Mouse (Mus musculus) megakaryocyte, embryonic 14.5 days (primary cell): ENCODE data around the gene Lrrc1. TPM values are rescaled to one million over a fixed set of nuclear protein-coding genes. Genes with fewer than 3 reads are reported as not detected.
A peak's percentile ranks its signal among the peaks of the same experiment; 100 is the strongest.
"Not testable (repeated sequence)": the region's sequence is repeated elsewhere in the genome, so short reads cannot be mapped to it uniquely, and the experiment has no call there.

Experiments used
- H3K27me3 ChIP-seq: replicated peaks from 2 replicates; pipeline ENCODE3; 2012; ENCODE audit warnings: inconsistent platforms
- H3K36me3 ChIP-seq: replicated peaks from 2 replicates; pipeline ENCODE3; 2012; ENCODE audit warnings: low read length, inconsistent platforms, mixed read lengths
- H3K4me1 ChIP-seq: 2 replicates; pipeline ENCODE4 v1.6.1; 2012; ENCODE audit warnings: inconsistent platforms
- H3K4me3 ChIP-seq: replicated peaks from 2 replicates; pipeline ENCODE3; 2012; ENCODE audit warnings: moderate library complexity, mild to moderate bottlenecking, inconsistent platforms
- H3K9me3 ChIP-seq: 2 replicates; pipeline ENCODE4 v1.6.1; 2012; ENCODE audit warnings: inconsistent platforms
- FLI1 ChIP-seq: IDR thresholded peaks from 2 replicates; pipeline ENCODE4 v1.6.1; 2012; ENCODE audit warnings: low read length, inconsistent platforms, mixed read lengths
- GATA1 ChIP-seq: IDR thresholded peaks from 3 replicates; pipeline ENCODE4 v1.6.1; 2012; ENCODE audit warnings: mixed read lengths, low read length, inconsistent platforms, borderline replicate concordance
- polyA plus RNA-seq: library from polyadenylated mRNA; stranded (reverse); fragments of >175 nt; gene quantifications from 2 replicates; pipeline ENCODE4 v1.2.3, GENCODE M21; 2012; ENCODE audit warnings: low replicate concordance; ENCODE audit not compliant: insufficient read depth

Lrrc1 gene
- polyA plus RNA-seq, 1 experiment: 9.3 TPM

- no peak overlapping the region for H3K4me3 ChIP-seq
- no peaks in the 10 kb centered on the region for H3K36me3 ChIP-seq
- TF ChIP-seq FLI1: no peak
- no peak for TF ChIP-seq GATA1
- H3K9me3 ChIP-seq: 0 out of 2 replicates have a peak, but pooled peaks cover 4% of the 10 kb centered on the region
- H3K4me1 ChIP-seq: no peaks in the 10 kb centered on the region
- no peaks in the 10 kb centered on the region for H3K27me3 ChIP-seq
Measured at GRCm38 (mm10) chr9:77576320-77576719, 31.6 kb upstream of the Lrrc1 start.

- not testable (repeated sequence) for H3K4me1 ChIP-seq, H3K27me3 ChIP-seq, H3K9me3 ChIP-seq, H3K4me3 ChIP-seq, H3K36me3 ChIP-seq
Measured at GRCm38 (mm10) chr9:77574996-77575395, 30.3 kb upstream of the Lrrc1 start.

GRCm38 (mm10) chr9:77571851-77572250, 27.2 kb upstream of the Lrrc1 start:
- TF ChIP-seq GATA1 (no peak), FLI1 (no peak)
- Histone ChIP-seq H3K36me3 (no peaks in the 10 kb centered on the region), H3K9me3 (0 out of 2 replicates have a peak, but pooled peaks cover 5% of the 10 kb centered on the region), H3K4me3 (no peak overlapping the region), H3K27me3 (no peaks in the 10 kb centered on the region), H3K4me1 (no peaks in the 10 kb centered on the region)

- Histone ChIP-seq H3K4me1 (no peaks in the 10 kb centered on the region), H3K9me3 (0 out of 2 replicates have a peak, but pooled peaks cover 5% of the 10 kb centered on the region), H3K36me3 (no peaks in the 10 kb centered on the region), H3K4me3 (no peak overlapping the region), H3K27me3 (no peaks in the 10 kb centered on the region)
- TF ChIP-seq FLI1 (no peak), GATA1 (no peak)
Measured at GRCm38 (mm10) chr9:77568789-77569506, 24.3 kb upstream of the Lrrc1 start.

- no peak overlapping the region for H3K4me3 ChIP-seq
- H3K9me3 ChIP-seq: peaks cover 30% of the 10 kb centered on the region
- no peaks in the 10 kb centered on the region for H3K36me3 ChIP-seq
- peaks cover 4% of the 10 kb centered on the region; the same call in 1 of the 2 replicates for H3K4me1 ChIP-seq
- no peaks in the 10 kb centered on the region for H3K27me3 ChIP-seq
- TF ChIP-seq FLI1 (no peak), GATA1 (no peak)
Measured at GRCm38 (mm10) chr9:77561827-77562226, 17.2 kb upstream of the Lrrc1 start.

- Histone ChIP-seq H3K4me3 (no peak overlapping the region), H3K4me1 (peaks cover 4% of the 10 kb centered on the region; the same call in 1 of the 2 replicates), H3K9me3 (peaks cover 26% of the 10 kb centered on the region), H3K27me3 (no peaks in the 10 kb centered on the region), H3K36me3 (no peaks in the 10 kb centered on the region)
- TF ChIP-seq GATA1 (no peak), FLI1 (no peak)
Measured at GRCm38 (mm10) chr9:77557963-77558362, 13.3 kb upstream of the Lrrc1 start.

- H3K9me3 ChIP-seq: peaks cover 20% of the 10 kb centered on the region
- no peaks in the 10 kb centered on the region for H3K27me3 ChIP-seq
- H3K4me1 ChIP-seq: peaks cover 4% of the 10 kb centered on the region; the same call in 1 of the 2 replicates
- H3K4me3 ChIP-seq: no peak overlapping the region
- TF ChIP-seq FLI1 (no peak), GATA1 (no peak)
- no peaks in the 10 kb centered on the region for H3K36me3 ChIP-seq
Measured at GRCm38 (mm10) chr9:77557181-77557580, 12.5 kb upstream of the Lrrc1 start.

- TF ChIP-seq GATA1: no peak
- TF ChIP-seq FLI1: no peak
- Histone ChIP-seq H3K9me3 (peaks cover 13% of the 10 kb centered on the region), H3K27me3 (peaks cover 1% of the 10 kb centered on the region), H3K4me1 (peaks cover 4% of the 10 kb centered on the region), H3K4me3 (no peak overlapping the region), H3K36me3 (no peaks in the 10 kb centered on the region)
Measured at GRCm38 (mm10) chr9:77556435-77556834, 11.8 kb upstream of the Lrrc1 start.

- H3K27me3 ChIP-seq: peaks cover 3% of the 10 kb centered on the region
- no peak for TF ChIP-seq FLI1
- no peak for TF ChIP-seq GATA1
- H3K4me3 ChIP-seq: no peak overlapping the region
- no peaks in the 10 kb centered on the region for H3K36me3 ChIP-seq
- 0 out of 2 replicates have a peak, but pooled peaks cover 5% of the 10 kb centered on the region for H3K9me3 ChIP-seq
- peaks cover 10% of the 10 kb centered on the region for H3K4me1 ChIP-seq
Measured at GRCm38 (mm10) chr9:77553465-77553864, 8.8 kb upstream of the Lrrc1 start.

- Histone ChIP-seq H3K27me3 (peaks cover 9% of the 10 kb centered on the region), H3K36me3 (no peaks in the 10 kb centered on the region), H3K9me3 (0 out of 2 replicates have a peak, but pooled peaks cover 5% of the 10 kb centered on the region), H3K4me3 (peak overlapping the region; percentile 28), H3K4me1 (peaks cover 6% of the 10 kb centered on the region)
- TF ChIP-seq FLI1: no peak
- TF ChIP-seq GATA1: no peak
Measured at GRCm38 (mm10) chr9:77551036-77551512, 6.4 kb upstream of the Lrrc1 start.
